Mouse (Mus musculus) heart, embryonic 11.5 days (tissue): ENCODE data around the gene Kirrel. TPM values are rescaled to one million over a fixed set of nuclear protein-coding genes. Genes with fewer than 3 reads are reported as not detected.
A peak's percentile ranks its signal among the peaks of the same experiment; 100 is the strongest.

Source experiments
- ATAC-seq: fragments of 200-750 bp; cut with Nextera tagmentation; replicated peaks from 2 replicates; pipeline ENCODE4 v1.8.0; 2017; ENCODE audit warnings: moderate library complexity; ENCODE audit not compliant: insufficient number of reproducible peaks, low FRiP score, low TSS enrichment
- H3K27ac ChIP-seq: fragments of 300-500 bp; sonication (generic); 2 replicates; pipeline ENCODE4 v1.5.1; 2014; ENCODE audit warnings: mild to moderate bottlenecking, low read depth, low read length
- H3K27me3 ChIP-seq: fragments of 300-500 bp; sonication (generic); 2 replicates; pipeline ENCODE4 v1.6.1; 2014; ENCODE audit warnings: mild to moderate bottlenecking, low read length, mixed read lengths; ENCODE audit not compliant: control insufficient read depth, insufficient read depth
- H3K36me3 ChIP-seq: fragments of 300-500 bp; sonication (generic); 2 replicates; pipeline ENCODE4 v1.6.1; 2014; ENCODE audit warnings: mild to moderate bottlenecking, low read length, moderate library complexity, mixed read lengths; ENCODE audit not compliant: control insufficient read depth, insufficient read depth
- H3K4me1 ChIP-seq: fragments of 300-500 bp; sonication (generic); 2 replicates; pipeline ENCODE4 v1.6.1; 2014; ENCODE audit warnings: low read length; ENCODE audit not compliant: control insufficient read depth, insufficient read depth
- H3K4me2 ChIP-seq: fragments of 300-500 bp; sonication (generic); 2 replicates; pipeline ENCODE4 v1.6.1; 2014; ENCODE audit warnings: mild to moderate bottlenecking, moderate library complexity
- H3K4me3 ChIP-seq: fragments of 300-500 bp; sonication (generic); 2 replicates; pipeline ENCODE4 v1.5.1; 2014; ENCODE audit warnings: low read depth, low read length
- H3K9ac ChIP-seq: fragments of 300-500 bp; sonication (generic); 2 replicates; pipeline ENCODE4 v1.6.1; 2014; ENCODE audit warnings: mild to moderate bottlenecking, low read depth, low read length, moderate library complexity
- H3K9me3 ChIP-seq: fragments of 300-500 bp; sonication (generic); replicated peaks from 2 replicates; pipeline ENCODE4 v1.6.1; 2016; ENCODE audit warnings: low read length; ENCODE audit not compliant: control insufficient read depth
- WGBS: fragments of 180-500 bp; shearing (Covaris S2); extraction: QIAGEN DNeasy Blood & Tissue Kit; methylation state at CpG from one replicate; pipeline ENCODE4 v1.1.7; 2014; ENCODE audit not compliant: insufficient replicate concordance; 5-methylcytosine and 5-hydroxymethylcytosine counted together
- polyA plus RNA-seq: library from polyadenylated mRNA; unstranded; fragments of >200 nt; fragmentation: Nextera tagmentation; extraction: Ambion mirVana; gene quantifications from 2 replicates; pipeline ENCODE4 v1.2.1, GENCODE M21; 2014

Gene Kirrel
- polyA plus RNA-seq, result 9.9 and 12.6 TPM in 2 replicates

GRCm38 (mm10) chr3:87174096-87174768, at the start of gene Kirrel:
Gene Kirrel (minus strand): TSS chr3:87174747.
- peak; percentile 87 for ATAC-seq
- no peaks in the 10 kb centered on the region for H3K27me3 ChIP-seq
- H3K4me3 ChIP-seq, result peak within 1 kb of the TSS; percentile 78
- WGBS, result under 1% methylated on average over 39 of the region's 45 CpGs
- peak within 1 kb of the TSS; percentile 93 for H3K9ac ChIP-seq
- peak within 1 kb of the TSS; percentile 91 for H3K27ac ChIP-seq
- H3K4me1 ChIP-seq, result peaks cover 36% of the 10 kb centered on the region
- H3K9me3 ChIP-seq, result no peaks in the 10 kb centered on the region
- H3K4me2 ChIP-seq, result peak within 1 kb of the TSS; percentile 89
- H3K36me3 ChIP-seq, result no peaks in the 10 kb centered on the region

- H3K27ac ChIP-seq, result no peak overlapping the region
- no peaks in the 10 kb centered on the region for H3K27me3 ChIP-seq
- no peak overlapping the region for H3K9ac ChIP-seq
- 61% methylated on average over 4 of the region's 4 CpGs for WGBS
- no peak for ATAC-seq
- no peak overlapping the region for H3K4me3 ChIP-seq
- no peaks in the 10 kb centered on the region for H3K36me3 ChIP-seq
- H3K4me1 ChIP-seq, result no peaks in the 10 kb centered on the region
- no peak overlapping the region for H3K4me2 ChIP-seq
- H3K9me3 ChIP-seq, result no peaks in the 10 kb centered on the region
Measured at GRCm38 (mm10) chr3:87223636-87224035, 49.1 kb upstream of the Kirrel start.

- 81% methylated on average over 5 of the region's 5 CpGs for WGBS
- H3K4me1 ChIP-seq, result no peaks in the 10 kb centered on the region
- no peak overlapping the region for H3K9ac ChIP-seq
- no peaks in the 10 kb centered on the region for H3K36me3 ChIP-seq
- no peak overlapping the region for H3K27ac ChIP-seq
- ATAC-seq, result no peak
- H3K4me2 ChIP-seq, result no peak overlapping the region
- no peaks in the 10 kb centered on the region for H3K27me3 ChIP-seq
- H3K4me3 ChIP-seq, result no peak overlapping the region
- H3K9me3 ChIP-seq, result no peaks in the 10 kb centered on the region
Measured at GRCm38 (mm10) chr3:87222346-87222745, 47.8 kb upstream of the Kirrel start.

GRCm38 (mm10) chr3:87215176-87215575, 40.6 kb upstream of the Kirrel start:
- Histone ChIP-seq H3K36me3 (no peaks in the 10 kb centered on the region), H3K4me2 (no peak overlapping the region), H3K4me3 (no peak overlapping the region), H3K4me1 (no peaks in the 10 kb centered on the region), H3K27me3 (no peaks in the 10 kb centered on the region), H3K9me3 (no peaks in the 10 kb centered on the region), H3K9ac (no peak overlapping the region), H3K27ac (no peak overlapping the region)
- WGBS, result 62% methylated on average over 11 of the region's 11 CpGs
- ATAC-seq, result no peak

- Histone ChIP-seq H3K4me1 (no peaks in the 10 kb centered on the region), H3K27me3 (no peaks in the 10 kb centered on the region), H3K36me3 (no peaks in the 10 kb centered on the region), H3K9ac (no peak overlapping the region), H3K9me3 (no peaks in the 10 kb centered on the region), H3K4me2 (no peak overlapping the region), H3K4me3 (no peak overlapping the region), H3K27ac (no peak overlapping the region)
- WGBS, result 88% methylated on average over 19 of the region's 19 CpGs
- ATAC-seq, result no peak
Measured at GRCm38 (mm10) chr3:87214221-87214864, 39.8 kb upstream of the Kirrel start.

- Histone ChIP-seq H3K27ac (no peak overlapping the region), H3K4me3 (no peak overlapping the region)
- no peak for ATAC-seq
Measured at GRCm38 (mm10) chr3:87206336-87207075, 32.0 kb upstream of the Kirrel start.

GRCm38 (mm10) chr3:87196637-87197036, 22.1 kb upstream of the Kirrel start:
- Histone ChIP-seq H3K36me3 (no peaks in the 10 kb centered on the region), H3K4me3 (no peak overlapping the region), H3K27me3 (0 out of 2 replicates have a peak, but pooled peaks cover 2% of the 10 kb centered on the region), H3K4me1 (no peaks in the 10 kb centered on the region), H3K27ac (no peak overlapping the region), H3K9ac (no peak overlapping the region), H3K9me3 (no peaks in the 10 kb centered on the region), H3K4me2 (no peak overlapping the region)
- 27% methylated on average over 6 of the region's 6 CpGs for WGBS
- no peak for ATAC-seq

More at GRCm38 (mm10) chr3:87206336-87207075, 32.0 kb upstream of the Kirrel start:
- Histone ChIP-seq H3K4me1 (0 out of 2 replicates have a peak, but pooled peaks cover 2% of the 10 kb centered on the region), H3K36me3 (no peaks in the 10 kb centered on the region), H3K9me3 (no peaks in the 10 kb centered on the region), H3K27me3 (no peaks in the 10 kb centered on the region), H3K4me2 (no peak overlapping the region), H3K9ac (no peak overlapping the region)
- 80% methylated on average over 5 of the region's 5 CpGs for WGBS

- Histone ChIP-seq H3K4me1 (no peaks in the 10 kb centered on the region), H3K4me2 (no peak overlapping the region)
- WGBS, result 80% methylated on average over 4 of the region's 4 CpGs
Measured at GRCm38 (mm10) chr3:87195041-87195440, 20.5 kb upstream of the Kirrel start.

More at GRCm38 (mm10) chr3:87195041-87195440, 20.5 kb upstream of the Kirrel start:
- no peaks in the 10 kb centered on the region for H3K36me3 ChIP-seq
- ATAC-seq, result no peak
- H3K9me3 ChIP-seq, result no peaks in the 10 kb centered on the region
- 0 out of 2 replicates have a peak, but pooled peaks cover 2% of the 10 kb centered on the region for H3K27me3 ChIP-seq
- H3K27ac ChIP-seq, result no peak overlapping the region
- H3K9ac ChIP-seq, result no peak overlapping the region
- H3K4me3 ChIP-seq, result no peak overlapping the region
